Comparison of ENCODE assay signal across 8 mouse cellular contexts in the genomic region with DNA sequence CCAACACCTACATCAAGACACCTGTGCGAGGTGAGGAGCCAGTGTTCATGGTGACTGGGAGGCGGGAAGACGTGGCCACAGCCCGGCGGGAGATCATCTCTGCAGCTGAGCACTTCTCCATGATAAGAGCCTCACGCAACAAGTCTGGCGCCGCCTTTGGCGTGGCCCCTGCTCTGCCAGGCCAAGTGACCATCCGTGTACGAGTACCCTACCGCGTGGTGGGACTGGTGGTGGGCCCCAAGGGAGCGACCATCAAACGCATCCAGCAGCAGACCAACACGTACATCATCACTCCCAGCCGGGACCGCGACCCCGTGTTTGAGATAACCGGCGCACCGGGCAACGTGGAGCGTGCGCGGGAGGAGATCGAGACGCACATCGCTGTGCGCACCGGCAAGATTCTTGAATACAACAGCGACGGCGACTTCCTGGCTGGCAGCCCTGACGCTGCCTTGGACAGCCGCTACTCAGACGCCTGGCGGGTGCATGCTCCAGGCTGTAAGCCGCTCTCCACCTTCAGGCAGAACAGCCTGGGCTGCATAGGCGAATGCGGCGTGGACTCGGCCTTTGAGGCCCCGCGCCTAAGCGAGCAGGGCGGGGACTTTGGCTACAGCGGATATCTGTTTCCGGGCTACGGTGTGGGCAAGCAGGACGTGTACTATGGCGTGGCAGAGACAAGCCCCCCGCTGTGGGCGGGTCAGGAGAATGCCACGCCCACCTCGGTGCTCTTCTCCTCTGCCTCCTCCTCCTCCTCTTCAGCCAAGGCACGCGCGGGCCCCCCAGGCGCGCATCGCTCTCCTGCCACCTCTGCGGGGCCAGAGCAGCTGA. TPM values are rescaled to one million over a fixed set of nuclear protein-coding genes. Genes with fewer than 3 reads are reported as not detected.
A peak's percentile ranks its signal among the peaks of the same experiment; 100 is the strongest.
DNase-seq lines count a peak whose midpoint lies in the region; ATAC-seq and TF ChIP-seq lines count a peak whose summit lies in the region.

No protein-coding gene starts in this region.

- WGBS in hindbrain, embryonic 10.5 days = 7% methylated on average over 64 of the region's 64 CpGs
- 23% methylated on average over 64 of the region's 64 CpGs for WGBS in olfactory bulb, adult 2 months

- no peaks in the 10 kb centered on the region for H3K27me3 ChIP-seq in hindbrain, embryonic 10.5 days (ENCODE audit: insufficient read depth, poor library complexity, severe bottlenecking)

- no peak for TF ChIP-seq CTCF in olfactory bulb, adult 2 months (IDR thresholded peaks at IDR 0.05; ENCODE audit: insufficient read depth, low read depth, low read length)

- peak overlapping the region; percentile 100 for H3K27ac ChIP-seq in hindbrain, embryonic 10.5 days
- peak overlapping the region; percentile 12; the same call in 1 of the 2 replicates for H3K27ac ChIP-seq in olfactory bulb, adult 2 months (ENCODE audit: insufficient read depth, low read depth, low read length)

- H3K4me3 ChIP-seq in hindbrain, embryonic 10.5 days = peak overlapping the region; percentile 96
- H3K4me3 ChIP-seq in olfactory bulb, adult 2 months (ENCODE audit: insufficient read depth, low read depth, low read length) = peak overlapping the region; percentile 54

- no peak for ATAC-seq in monocyte, adult 5-6 weeks (replicated peaks; ENCODE audit: insufficient number of reproducible peaks, low FRiP score, low TSS enrichment, poor library complexity, severe bottlenecking)

- peak; percentile 34; the same call in 1 of the 2 replicates for TF ChIP-seq POLR2A in olfactory bulb, adult 2 months (IDR thresholded peaks at IDR 0.05; ENCODE audit: insufficient read depth, low read depth, low read length)

- no peaks in the 10 kb centered on the region for H3K9me3 ChIP-seq in hindbrain, embryonic 10.5 days

- peaks cover 64% of the 10 kb centered on the region for H3K36me3 ChIP-seq in hindbrain, embryonic 10.5 days

- peak; percentile 71 to 72 for DNase-seq in adrenal gland, adult 18-20 months (ENCODE audit: low spot score in 2 of 2)
- DNase-seq in cerebellum, adult 9-11 months = peak; percentile 86
- peak; percentile 56 to 66 for DNase-seq in frontal cortex, postnatal 10 days (ENCODE audit: low spot score in 2 of 2)
- peak; percentile 73 for DNase-seq in hindbrain, embryonic 10.5 days (ENCODE audit: low spot score)
- peak; percentile 62 to 69 for DNase-seq in layer of hippocampus, adult 8-10 months (ENCODE audit: low spot score in 2 of 2)
- peak; percentile 86 to 90 for DNase-seq in lung, adult 18-20 months

- H3K4me1 ChIP-seq in hindbrain, embryonic 10.5 days (replicated peaks) = peaks cover 75% of the 10 kb centered on the region
- H3K4me1 ChIP-seq in olfactory bulb, adult 2 months (ENCODE audit: control insufficient read depth, insufficient read depth, low read length) = peaks cover 24% of the 10 kb centered on the region

RNA-seq across cellular contexts. Expression of a gene that starts 4.1 kb away (rescaled TPM):
- 1 to 10 TPM; 2.6 to 3.3 TPM for total RNA-seq in adrenal gland, adult 18-20 months (2021)
- 30.7 and 31.0 TPM in 2 replicates for polyA plus RNA-seq in hindbrain, embryonic 10.5 days (2016; fragmentation: Nextera tagmentation; extraction: Ambion mirVana)
- total RNA-seq in layer of hippocampus, adult 8-10 months (2022) = 1 to 10 TPM; 2.4 to 2.8 (median 2.6) TPM
- polyA plus RNA-seq in olfactory bulb, adult 2 months (2012; ENCODE audit: insufficient read depth, insufficient read length, low replicate concordance, missing spikeins) = not detected in 2 replicates
- total RNA-seq in monocyte, adult 5-6 weeks (2017) = 0.19 to 0.39 TPM in 2 of 3 replicates, not detected in the other

RNA-seq across cellular contexts. Expression of a gene that starts 11.8 kb away (rescaled TPM):
- not detected for total RNA-seq in adrenal gland, adult 18-20 months (2021)
- polyA plus RNA-seq in hindbrain, embryonic 10.5 days (2016; fragmentation: Nextera tagmentation; extraction: Ambion mirVana) = 2.1 and 2.9 TPM in 2 replicates
- total RNA-seq in layer of hippocampus, adult 8-10 months (2022) = 1 to 10 TPM in 1 of 4 experiments, not detected in 3; 1.5 TPM
- not detected in 2 replicates for polyA plus RNA-seq in olfactory bulb, adult 2 months (2012; ENCODE audit: insufficient read depth, insufficient read length, low replicate concordance, missing spikeins)
- total RNA-seq in monocyte, adult 5-6 weeks (2017) = 0.97 TPM in 1 of 3 replicates, not detected in the others

RNA-seq across cellular contexts. Expression of a gene that starts 16.6 kb away (rescaled TPM):
- total RNA-seq in adrenal gland, adult 18-20 months (2021) = 100 to 1,000 TPM; 156 to 164 TPM
- 173 and 180 TPM in 2 replicates for polyA plus RNA-seq in hindbrain, embryonic 10.5 days (2016; fragmentation: Nextera tagmentation; extraction: Ambion mirVana)
- 100 to 1,000 TPM in 3 of 4 experiments, 10 to 100 TPM in 1; 89.2 to 111 (median 106) TPM for total RNA-seq in layer of hippocampus, adult 8-10 months (2022)
- 853 TPM in 1 of 2 replicates, not detected in the other for polyA plus RNA-seq in olfactory bulb, adult 2 months (2012; ENCODE audit: insufficient read depth, insufficient read length, low replicate concordance, missing spikeins)
- total RNA-seq in monocyte, adult 5-6 weeks (2017) = 61.5 to 63.7 TPM (median 63.2 TPM) in 3 replicates

RNA-seq across cellular contexts. Expression of a gene that starts 17.2 kb away (rescaled TPM):
- 10 to 100 TPM; 72.9 to 96.6 TPM for total RNA-seq in adrenal gland, adult 18-20 months (2021)
- polyA plus RNA-seq in hindbrain, embryonic 10.5 days (2016; fragmentation: Nextera tagmentation; extraction: Ambion mirVana) = 69.0 and 72.5 TPM in 2 replicates
- total RNA-seq in layer of hippocampus, adult 8-10 months (2022) = 100 to 1,000 TPM in 2 of 4 experiments, 10 to 100 TPM in 2; 96.1 to 118 (median 107) TPM
- 138 TPM in 1 of 2 replicates, not detected in the other for polyA plus RNA-seq in olfactory bulb, adult 2 months (2012; ENCODE audit: insufficient read depth, insufficient read length, low replicate concordance, missing spikeins)
- 14.7 to 25.7 TPM (median 19.6 TPM) in 3 replicates for total RNA-seq in monocyte, adult 5-6 weeks (2017)

RNA-seq across cellular contexts. Expression of a gene that starts 26.6 kb away (rescaled TPM):
- total RNA-seq in adrenal gland, adult 18-20 months (2021) = 100 to 1,000 TPM; 106 to 137 TPM
- polyA plus RNA-seq in hindbrain, embryonic 10.5 days (2016; fragmentation: Nextera tagmentation; extraction: Ambion mirVana) = 13.4 and 24.0 TPM in 2 replicates
- 10 to 100 TPM; 38.0 to 45.6 (median 40.2) TPM for total RNA-seq in layer of hippocampus, adult 8-10 months (2022)
- not detected in 2 replicates for polyA plus RNA-seq in olfactory bulb, adult 2 months (2012; ENCODE audit: insufficient read depth, insufficient read length, low replicate concordance, missing spikeins)
- 28.1 to 43.4 TPM (median 40.8 TPM) in 3 replicates for total RNA-seq in monocyte, adult 5-6 weeks (2017)
